Mouse (Mus musculus) frontal cortex, adult 2 months (tissue): ENCODE measurements around the gene Tmbim6. TPM values are rescaled to one million over a fixed set of nuclear protein-coding genes. Genes with fewer than 3 reads are reported as not detected.
"Not testable (repeated sequence)": the region's sequence is repeated elsewhere in the genome, so short reads cannot be mapped to it uniquely, and the experiment has no call there.

Source experiments
- DNase-seq, 2 experiments: peaks; one replicate each; pipeline ENCODE4 v3.0.0; 2022; ENCODE audit warnings: low spot score in 1 of 2; ENCODE audit errors: extremely low spot score in 1 of 2
- polyA plus RNA-seq: library from polyadenylated mRNA; depleted of rRNA; stranded (reverse); fragments of >200 nt; gene quantifications from 2 replicates; pipeline ENCODE4 v1.2.3, GENCODE M21; 2012

The Tmbim6 gene
- polyA plus RNA-seq, 1 experiment, result 368 TPM

- DNase-seq, result no peak
Observed at GRCm38 (mm10) chr15:99376240-99376639, 16.4 kb upstream of the Tmbim6 start.

- no peak for DNase-seq
Observed at GRCm38 (mm10) chr15:99382893-99383292, 9.8 kb upstream of the Tmbim6 start.

GRCm38 (mm10) chr15:99384071-99384470 is 8.6 kb upstream of the Tmbim6 start:
- no peak for DNase-seq

DNA sequence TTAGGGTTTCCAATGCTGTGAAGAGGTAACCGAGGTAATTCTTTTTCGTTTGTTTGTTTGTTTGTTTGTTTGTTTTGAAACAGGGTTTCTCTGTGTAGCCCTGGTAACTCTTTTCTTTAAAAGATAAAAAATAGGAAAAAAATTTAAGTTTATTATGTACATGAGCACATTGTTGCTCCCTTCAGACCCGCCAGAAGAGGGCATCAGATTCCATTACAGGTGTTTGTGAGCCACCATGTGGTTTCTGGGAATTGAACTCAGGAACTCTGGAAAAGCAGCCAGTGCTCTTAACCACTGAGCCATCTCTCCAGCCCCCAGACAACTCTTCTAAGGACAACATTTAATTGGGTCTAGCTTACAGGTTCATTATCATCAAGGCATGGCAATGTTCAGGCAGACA is 6.6 kb upstream of the Tmbim6 start:
- DNase-seq, result not testable (repeated sequence)

DNA sequence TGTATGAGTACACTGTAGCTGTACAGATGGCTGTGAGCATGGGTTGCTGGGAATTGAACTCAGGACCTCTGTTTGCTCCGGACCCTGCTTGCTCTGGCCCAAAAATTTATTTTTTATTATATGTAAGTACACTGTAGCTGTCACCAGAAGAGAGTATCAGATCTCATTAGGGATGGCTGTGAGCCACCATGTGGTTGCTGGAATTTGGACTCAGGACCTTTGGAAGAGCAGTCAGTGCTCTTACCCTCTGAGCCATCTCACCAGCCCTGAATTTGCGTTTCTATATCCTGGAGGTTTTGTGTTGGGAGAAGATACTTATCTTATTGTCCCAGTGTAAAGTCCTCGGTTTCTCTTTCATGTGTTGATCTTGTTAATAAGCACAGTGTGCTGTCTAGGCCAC is 5.9 kb upstream of the Tmbim6 start:
- no peak for DNase-seq

- DNase-seq, result no peak
Observed at GRCm38 (mm10) chr15:99387976-99388375, 4.7 kb upstream of the Tmbim6 start.

DNA sequence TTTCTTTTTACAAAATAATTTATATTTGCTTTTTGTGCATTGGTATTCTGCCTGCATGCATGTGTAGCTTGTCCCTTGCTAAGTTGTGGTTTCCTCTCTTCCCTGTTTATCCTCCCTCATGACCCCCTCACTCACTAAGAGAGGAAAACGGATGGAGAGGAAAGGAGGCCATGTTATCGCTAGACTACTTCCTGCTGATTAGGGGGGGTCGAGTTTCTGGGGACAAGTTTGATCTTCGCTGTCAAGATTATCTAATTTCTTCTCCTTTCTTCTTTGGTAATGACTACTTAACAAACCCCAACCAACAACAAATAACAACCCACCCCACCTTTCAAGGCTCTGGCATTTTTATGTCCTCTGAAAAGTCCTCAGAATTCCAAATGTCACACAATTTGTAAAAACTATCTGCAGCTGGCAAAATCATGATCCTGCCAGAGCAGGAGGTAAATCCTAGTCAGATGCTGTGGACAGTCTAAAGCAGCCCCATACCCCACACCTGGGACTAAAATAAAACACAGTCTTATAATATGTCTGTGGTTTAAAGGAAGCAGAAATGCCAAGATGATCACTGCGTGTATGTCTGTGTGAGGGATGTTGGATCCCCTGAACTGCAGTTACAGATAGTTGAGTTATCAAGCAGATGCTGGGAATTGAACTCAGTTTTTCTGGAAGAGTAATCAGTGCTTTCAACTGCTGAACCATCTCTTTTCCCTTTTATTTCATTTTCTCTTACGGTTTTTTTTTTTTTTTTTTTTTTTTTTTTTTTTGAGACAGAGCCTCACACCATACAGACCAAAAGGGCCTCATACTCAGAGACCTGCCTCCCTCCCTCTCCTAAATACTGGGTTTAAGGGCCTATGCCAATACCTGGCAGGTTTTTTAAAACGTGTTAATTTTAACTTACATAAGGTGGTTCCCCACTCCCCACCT is 1.9 kb upstream of the Tmbim6 start:
- DNase-seq, result no peak

DNA sequence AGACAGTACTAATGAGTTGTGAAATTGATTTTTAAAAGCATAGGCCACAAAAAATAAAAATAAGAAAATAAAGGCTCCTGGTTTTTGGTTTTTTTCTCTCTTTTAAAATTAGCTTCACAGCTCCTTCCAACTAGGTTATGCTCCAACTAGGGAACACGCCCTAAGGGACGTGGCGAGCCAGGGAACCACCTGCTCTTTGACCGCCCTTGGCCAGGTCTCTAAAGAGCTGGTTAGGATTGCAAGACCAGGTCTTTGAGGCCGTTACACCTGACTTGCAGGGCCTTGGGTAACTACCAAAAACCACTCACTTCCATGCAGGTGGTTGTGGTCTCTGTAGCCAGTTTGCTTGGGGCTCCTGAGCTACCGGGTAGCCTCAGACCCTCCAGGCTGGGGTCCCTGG is 707 bp upstream of the Tmbim6 start:
- DNase-seq, result no peak

DNA sequence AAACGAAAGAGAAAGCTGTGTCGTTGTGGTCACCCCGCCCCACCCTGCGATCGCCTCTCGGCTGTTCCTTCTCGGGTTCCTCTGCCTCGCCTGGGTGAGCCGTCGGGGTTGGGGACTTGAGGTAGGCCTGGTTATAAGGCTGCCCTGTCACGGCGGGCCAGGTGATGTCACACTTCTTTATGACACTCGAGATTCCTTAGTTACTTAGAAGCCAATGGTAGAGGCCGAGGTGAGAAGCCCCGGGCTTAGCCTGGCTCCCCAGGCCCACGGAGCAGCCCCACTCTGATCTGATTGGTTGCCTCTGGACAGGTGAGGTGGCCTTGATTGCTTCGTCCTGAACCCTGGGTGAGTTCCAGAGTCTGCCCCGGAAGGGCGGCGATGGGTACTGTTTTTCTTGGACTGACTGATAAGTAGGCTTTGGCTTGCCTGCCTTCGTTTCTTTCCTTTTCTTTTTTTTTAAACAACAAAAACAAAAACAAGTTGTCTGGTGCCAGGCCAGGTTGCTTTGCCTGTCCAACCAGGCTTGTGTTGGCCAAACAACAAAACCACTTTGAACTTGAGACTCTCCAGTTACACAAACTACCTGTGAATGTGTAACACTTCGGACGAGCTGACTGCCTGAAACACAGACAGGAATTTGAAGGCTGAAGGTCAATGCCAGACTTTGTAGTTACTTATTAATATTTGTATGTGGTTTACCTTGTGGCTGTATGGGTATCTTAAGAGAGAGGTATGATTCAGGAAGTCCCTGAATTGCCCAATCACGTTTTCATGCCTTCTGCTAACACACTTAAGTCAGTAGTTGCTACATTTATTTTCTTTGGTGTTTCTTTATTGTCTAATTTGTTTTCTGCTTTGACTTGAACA is 937 bp downstream of the Tmbim6 start:
- peak in 1 of 2 experiments; percentile 34 for DNase-seq

DNA sequence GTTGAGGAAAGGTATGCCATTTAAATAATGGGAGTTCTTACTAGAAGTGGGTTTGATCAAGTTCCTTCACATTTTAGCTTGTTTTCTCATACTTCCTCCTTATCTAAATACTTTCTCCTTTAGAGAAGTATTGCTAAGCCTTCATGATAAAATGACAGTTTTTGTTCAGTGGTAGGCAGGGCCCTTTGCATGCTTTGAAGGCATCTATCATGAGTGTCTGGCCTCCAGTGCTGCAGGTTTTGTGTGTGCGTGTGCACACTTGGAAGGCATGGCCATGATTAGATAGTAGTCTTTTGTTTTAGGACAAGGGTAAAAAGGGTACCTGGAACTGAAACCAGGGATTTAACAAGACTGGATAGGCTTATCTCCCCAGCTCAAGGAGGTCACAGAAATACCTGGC is 3.8 kb downstream of the Tmbim6 start:
- DNase-seq, result no peak

DNA sequence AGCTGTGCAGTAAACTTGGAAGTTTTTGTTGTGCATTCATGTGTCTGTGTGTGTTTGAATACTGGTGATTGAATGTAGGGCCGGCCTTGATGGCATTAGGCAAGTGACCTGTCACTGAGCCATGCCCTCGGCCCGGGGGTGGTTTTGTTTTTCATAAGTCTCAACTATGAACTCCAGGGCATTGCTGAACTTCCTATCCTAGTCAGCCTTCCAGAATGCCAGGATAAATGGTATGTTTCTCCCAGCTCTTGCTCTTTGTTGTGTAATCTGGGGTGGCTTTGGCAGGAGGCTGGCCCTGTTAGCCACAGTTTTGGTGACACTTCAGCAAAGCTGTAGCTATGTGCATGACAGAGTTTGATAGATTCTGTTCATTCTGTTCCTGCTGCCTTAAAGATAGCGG is 4.2 kb downstream of the Tmbim6 start:
- no peak for DNase-seq

- no peak for DNase-seq
Observed at GRCm38 (mm10) chr15:99397622-99398021, 4.9 kb downstream of the Tmbim6 start.

GRCm38 (mm10) chr15:99399503-99400245 is 7.0 kb downstream of the Tmbim6 start:
- DNase-seq, result no peak

DNA sequence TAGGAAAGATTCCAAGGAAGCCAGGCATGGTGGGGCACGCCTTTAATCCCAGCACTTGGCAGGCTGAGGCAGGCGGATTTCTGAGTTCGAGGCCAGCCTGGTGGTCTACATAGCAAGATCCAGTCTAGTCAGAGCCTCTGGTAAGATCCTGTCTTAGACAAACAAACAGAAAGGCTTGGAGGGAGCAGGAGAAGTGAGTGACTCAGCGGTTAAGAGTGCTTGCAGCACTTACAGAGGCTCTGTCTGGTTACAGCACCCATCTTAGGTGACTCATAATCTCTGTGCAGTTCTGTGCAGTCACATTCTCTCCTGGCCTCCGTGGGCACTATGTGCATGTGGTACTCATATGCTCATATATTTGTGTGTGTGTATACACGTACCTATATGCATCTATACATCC is 7.9 kb downstream of the Tmbim6 start:
- DNase-seq, result no peak

- no peak for DNase-seq
Observed at GRCm38 (mm10) chr15:99403159-99403889, 10.6 kb downstream of the Tmbim6 start.

DNA sequence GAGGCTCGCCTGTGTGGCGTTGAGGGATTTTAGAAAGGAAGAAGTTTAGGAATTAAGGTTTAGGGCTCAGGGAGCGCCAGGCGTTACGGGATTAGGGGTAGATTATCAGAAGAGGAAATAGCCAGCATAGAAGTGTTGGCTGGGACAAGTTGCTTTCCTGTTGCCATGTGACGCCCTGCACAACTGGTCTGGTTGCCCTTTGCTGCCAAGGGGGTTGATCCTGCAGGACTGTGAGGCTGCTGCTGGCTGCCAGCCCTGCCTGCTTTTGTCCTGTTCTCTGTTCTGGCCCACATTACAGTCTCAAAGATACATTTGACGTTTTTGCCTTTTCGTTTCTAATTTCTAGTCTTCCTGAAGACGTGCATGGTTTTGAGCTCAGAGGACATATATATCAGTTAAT is 12.5 kb downstream of the Tmbim6 start:
- no peak for DNase-seq

DNA sequence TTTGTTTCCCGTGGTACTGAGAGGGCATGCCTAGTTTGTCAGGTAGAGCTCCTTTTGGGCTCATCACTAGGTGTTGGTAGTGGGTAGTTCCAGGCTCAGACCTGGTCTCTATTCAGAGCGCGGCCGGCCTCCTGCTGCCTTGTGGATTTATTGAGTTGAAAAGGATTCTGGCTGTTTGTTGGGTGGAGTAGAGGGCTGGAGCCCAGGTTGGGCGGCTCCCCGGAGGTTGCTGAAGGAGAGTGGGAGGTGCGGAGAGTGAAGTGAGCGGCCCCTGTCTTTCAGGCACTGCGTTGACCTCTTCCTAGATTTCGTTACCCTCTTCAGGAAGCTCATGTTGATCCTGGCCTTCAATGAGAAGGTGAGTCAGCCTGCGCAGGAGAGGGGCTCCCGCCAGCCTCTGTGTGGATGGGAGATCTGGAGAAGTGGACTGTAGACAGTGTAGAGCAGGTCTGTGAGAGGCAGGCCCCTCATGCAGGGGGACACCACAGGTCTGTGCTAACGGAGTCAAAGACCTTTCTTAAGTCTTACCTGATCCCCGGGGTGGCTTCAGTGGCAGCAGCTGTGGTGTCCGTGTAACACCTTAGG is 14.4 kb downstream of the Tmbim6 start:
- no peak for DNase-seq

DNA sequence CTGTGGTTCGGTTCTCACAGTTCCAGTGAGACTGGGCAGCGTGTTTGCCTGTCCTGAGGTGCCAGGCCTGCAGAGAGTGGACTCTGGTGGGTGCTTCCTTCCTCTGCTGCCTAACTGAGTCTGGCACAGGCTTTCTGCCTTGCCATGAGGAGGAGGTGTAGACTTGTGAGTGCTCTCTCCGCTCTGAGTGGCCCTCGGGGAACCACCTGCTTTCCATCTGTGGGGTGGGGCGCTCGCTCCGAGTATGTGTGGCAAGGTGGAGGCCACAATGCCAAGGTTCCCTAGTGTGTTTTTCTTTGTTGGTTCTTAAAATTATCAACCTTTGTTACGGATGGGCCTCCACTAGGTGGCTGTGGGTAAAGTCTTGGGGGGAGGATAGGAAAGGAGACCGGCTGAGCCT is 16.2 kb downstream of the Tmbim6 start:
- no peak for DNase-seq

DNA sequence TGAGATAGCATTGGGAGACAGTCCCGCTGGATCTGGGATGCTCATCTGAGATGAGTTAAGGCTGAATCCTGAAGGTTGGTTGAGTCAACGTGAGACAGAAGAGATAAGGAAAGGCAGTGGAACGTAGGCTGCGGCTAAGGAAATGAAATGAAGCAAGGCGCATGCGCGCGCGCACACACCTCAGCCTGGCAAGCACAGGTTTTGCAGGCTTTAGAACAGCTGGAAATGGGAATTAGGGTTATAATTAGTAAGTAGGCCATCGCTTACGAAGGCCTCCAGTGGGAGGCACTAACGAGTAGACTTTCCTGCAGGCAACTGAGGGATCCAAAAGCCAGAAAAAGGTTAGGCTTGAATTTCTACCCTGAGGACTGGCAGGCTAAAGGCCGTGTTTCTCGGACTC is 19.1 kb downstream of the Tmbim6 start:
- peak in 1 of 2 experiments; percentile 60 for DNase-seq

- peak in 1 of 2 experiments; percentile 69 for DNase-seq
Observed at GRCm38 (mm10) chr15:99415793-99416192, 23.1 kb downstream of the Tmbim6 start.
